Mouse (Mus musculus) ES-E14 (cell line): ENCODE measurements at regions not wholly inside any gene's neighbourhood (a gene's known extent, or its start where the extent isn't known, plus 50 kb on each side); places are given as distances from the start of the nearest gene placed in this dataset.

Experiments used
- DNase-seq: peaks from one replicate; pipeline ENCODE4 v3.0.0-alpha.2; 2013; ENCODE audit warnings: low read depth, low spot score
- H3K27ac ChIP-seq: 2 replicates; pipeline ENCODE4 v1.5.1; 2012; ENCODE audit warnings: low read depth, mild to moderate bottlenecking, low read length, moderate library complexity, mixed read lengths; ENCODE audit not compliant: poor library complexity, insufficient read depth, severe bottlenecking
- H3K36me3 ChIP-seq: 2 replicates; pipeline ENCODE4 v1.6.1; 2012; ENCODE audit warnings: mild to moderate bottlenecking, low read length, moderate library complexity, mixed read lengths; ENCODE audit not compliant: control insufficient read depth, poor library complexity, insufficient read depth, severe bottlenecking
- H3K4me1 ChIP-seq, 2 experiments: fragments of 150-350 bp in 1 of 2; sonication (generic) in 1 of 2; 2 replicates each; pipeline ENCODE4 v1.6.1; 2012; ENCODE audit warnings: low read length in 2 of 2, mild to moderate bottlenecking in 1 of 2, mixed read lengths in 1 of 2; ENCODE audit not compliant: control insufficient read depth in 2 of 2, insufficient read depth in 2 of 2, poor library complexity in 1 of 2
- H3K4me3 ChIP-seq, 2 experiments: fragments of 150-350 bp in 1 of 2; sonication (generic) in 1 of 2; 2 replicates each; pipeline ENCODE4 v1.5.1; 2012; ENCODE audit warnings: low read length in 2 of 2, low read depth in 1 of 2, mild to moderate bottlenecking in 1 of 2, mixed read lengths in 1 of 2; ENCODE audit not compliant: insufficient read depth in 1 of 2, poor library complexity in 1 of 2, severe bottlenecking in 1 of 2
- H3K9ac ChIP-seq: 2 replicates; pipeline ENCODE4 v1.6.1; 2012; ENCODE audit warnings: low read depth, mild to moderate bottlenecking, low read length, mixed read lengths; ENCODE audit not compliant: poor library complexity, insufficient read depth, severe bottlenecking
- H3K9me3 ChIP-seq: fragments of 150-350 bp; sonication (generic); 2 replicates; pipeline ENCODE4 v1.6.1; 2012; ENCODE audit warnings: low read depth, mild to moderate bottlenecking, low read length; ENCODE audit not compliant: control insufficient read depth, insufficient read depth
- CHD2 ChIP-seq: IDR thresholded peaks from 2 replicates; pipeline ENCODE4 v1.6.1; 2014; ENCODE audit warnings: mild to moderate bottlenecking, low read depth, low read length, inconsistent platforms
- HCFC1 ChIP-seq: IDR thresholded peaks from 2 replicates; pipeline ENCODE4 v1.6.1; 2012; ENCODE audit warnings: low read length, inconsistent platforms, borderline replicate concordance; ENCODE audit not compliant: insufficient read depth
- MAFK ChIP-seq: IDR thresholded peaks from 2 replicates; pipeline ENCODE4 v1.6.1; 2014; ENCODE audit warnings: mild to moderate bottlenecking, low read depth, low read length, inconsistent platforms; ENCODE audit not compliant: insufficient read depth
- ZC3H11A ChIP-seq: IDR thresholded peaks from 2 replicates; pipeline ENCODE4 v1.6.1; 2012; ENCODE audit warnings: low read depth, mild to moderate bottlenecking, inconsistent platforms, low read length, borderline replicate concordance
- ZNF384 ChIP-seq: IDR thresholded peaks from 2 replicates; pipeline ENCODE4 v1.6.1; 2012; ENCODE audit warnings: low read depth, low read length, inconsistent platforms
- in situ Hi-C, 2 experiments: fragments of 600-800 bp; cut with MboI; formaldehyde crosslinking; loops; one replicate each; pipeline ENCODE4 v1.15.1; 2025; ENCODE audit warnings: low sequenced_read_pairs in 2 of 2, inconsistent platforms in 1 of 2; ENCODE audit not compliant: unreplicated experiment in 2 of 2

DNA sequence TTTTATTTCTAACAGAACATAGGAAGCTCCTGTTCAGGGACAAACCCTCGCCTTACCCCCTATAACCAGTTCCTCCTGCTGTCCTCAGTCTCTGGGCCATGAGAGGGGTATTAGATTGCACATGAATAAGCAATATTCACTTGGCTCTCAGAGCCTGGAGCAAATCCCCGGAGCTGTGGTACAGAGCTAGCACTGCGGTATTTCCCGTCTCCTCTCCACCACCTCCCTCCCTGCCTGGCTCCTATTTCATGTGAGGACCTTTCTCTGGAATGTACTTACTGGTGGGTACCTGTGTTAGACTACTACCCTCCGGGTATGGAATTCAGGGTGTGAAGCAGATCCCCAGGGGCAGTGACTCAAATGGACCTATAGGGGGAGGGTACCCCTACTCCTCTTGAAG lies 206.9 kb upstream of the Cadm1 start:
- no peak overlapping the region for H3K4me3 ChIP-seq
- H3K36me3 ChIP-seq, result no peaks in the 10 kb centered on the region
- in situ Hi-C loops, result no loop called here
- DNase-seq, result no peak
- H3K27ac ChIP-seq, result no peak overlapping the region
- H3K9me3 ChIP-seq, result no peaks in the 10 kb centered on the region
- no peak overlapping the region for H3K9ac ChIP-seq
- H3K4me1 ChIP-seq, result no peaks in the 10 kb centered on the region
- TF ChIP-seq CHD2, result no peak
- no peak for TF ChIP-seq ZC3H11A

DNA sequence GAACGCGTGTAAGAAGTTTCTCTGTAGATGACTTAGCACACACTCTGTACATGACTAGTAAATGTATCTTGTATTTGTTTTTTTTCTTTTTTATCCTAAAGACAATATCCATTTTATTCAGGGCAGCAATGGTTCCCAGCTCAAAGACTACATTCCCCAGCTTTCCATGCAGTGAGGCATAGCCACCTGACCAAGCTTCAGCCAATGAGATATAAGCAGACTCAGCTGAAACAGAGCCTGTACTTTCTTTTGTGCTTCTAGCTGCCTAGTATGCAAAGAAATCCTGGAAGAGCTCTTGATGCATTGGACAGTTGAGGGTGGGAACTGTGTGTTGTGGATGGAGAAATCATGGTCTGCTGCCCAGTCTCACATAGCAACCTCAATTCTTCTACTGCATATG lies 202.4 kb upstream of the Cadm1 start:
- no peaks in the 10 kb centered on the region for H3K4me1 ChIP-seq
- in situ Hi-C loops, result no loop called here
- H3K9me3 ChIP-seq, result no peaks in the 10 kb centered on the region
- no peaks in the 10 kb centered on the region for H3K36me3 ChIP-seq
- no peak for TF ChIP-seq MAFK
- TF ChIP-seq HCFC1, result no peak
- no peak for TF ChIP-seq CHD2
- no peak for TF ChIP-seq ZC3H11A
- TF ChIP-seq ZNF384, result no peak
- no peak overlapping the region for H3K4me3 ChIP-seq
- DNase-seq, result no peak
- no peak overlapping the region for H3K27ac ChIP-seq
- H3K9ac ChIP-seq, result no peak overlapping the region

- DNase-seq, result no peak
- Histone ChIP-seq H3K4me1 (no peaks in the 10 kb centered on the region), H3K27ac (no peak overlapping the region), H3K9ac (no peak overlapping the region), H3K36me3 (no peaks in the 10 kb centered on the region), H3K4me3 (no peak overlapping the region), H3K9me3 (no peaks in the 10 kb centered on the region)
- TF ChIP-seq CHD2 (no peak), ZC3H11A (no peak), HCFC1 (no peak), ZNF384 (no peak), MAFK (no peak)
- in situ Hi-C loops, result no loop called here
Measured at GRCm38 (mm10) chr9:47332929-47333328, 197.0 kb upstream of the Cadm1 start.

DNA sequence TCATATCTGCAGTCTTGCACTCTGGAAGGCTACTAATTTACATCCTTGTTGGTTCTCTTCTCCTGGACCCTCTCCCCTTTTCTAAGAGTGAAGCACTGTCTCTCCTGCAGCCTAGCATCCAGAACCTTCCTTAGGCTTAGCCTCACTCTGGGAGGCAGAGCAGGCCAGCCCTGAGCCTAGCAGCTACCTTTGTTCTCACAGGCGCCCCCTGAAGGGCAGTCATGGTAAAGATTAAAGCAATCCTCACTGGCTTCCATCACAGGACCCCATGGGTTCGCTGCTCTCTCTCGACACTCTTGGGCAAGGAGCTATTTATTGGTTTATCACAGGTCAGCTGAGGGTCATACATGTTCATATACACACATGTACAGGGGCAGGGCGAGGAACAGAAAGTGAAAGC lies 191.8 kb upstream of the Cadm1 start:
- DNase-seq, result peak; percentile 22
- H3K9ac ChIP-seq, result no peak overlapping the region
- no peaks in the 10 kb centered on the region for H3K4me1 ChIP-seq
- no peak for TF ChIP-seq MAFK
- TF ChIP-seq HCFC1, result no peak
- 0 out of 2 replicates have a peak, but pooled peaks have one; percentile 30 for TF ChIP-seq ZC3H11A
- TF ChIP-seq ZNF384, result no peak
- H3K4me3 ChIP-seq, result no peak overlapping the region
- H3K9me3 ChIP-seq, result no peaks in the 10 kb centered on the region
- in situ Hi-C loops, result no loop called here
- H3K36me3 ChIP-seq, result no peaks in the 10 kb centered on the region
- H3K27ac ChIP-seq, result no peak overlapping the region

GRCm38 (mm10) chr9:47346527-47347111 lies 183.4 kb upstream of the Cadm1 start:
- no peak for TF ChIP-seq CHD2
- TF ChIP-seq ZC3H11A, result no peak
- TF ChIP-seq ZNF384, result no peak
- no peak for TF ChIP-seq MAFK
- no peak for TF ChIP-seq HCFC1
- Histone ChIP-seq H3K9me3 (no peaks in the 10 kb centered on the region), H3K4me1 (no peaks in the 10 kb centered on the region), H3K36me3 (no peaks in the 10 kb centered on the region), H3K4me3 (no peak overlapping the region), H3K27ac (no peak overlapping the region), H3K9ac (no peak overlapping the region)
- in situ Hi-C loops, result no loop called here
- no peak for DNase-seq
